ENCODE assay signal across 20 mouse cellular contexts in genomic region chr12:12716691-12717090, GRCm38 (mm10).
DNase-seq lines count a peak whose midpoint lies in the region; ATAC-seq lines count a peak whose summit lies in the region.
"Had no signal": no experiment of that assay in that cellular context is flagged by ENCODE, and none has a peak within 500 bp of the region (broad histone marks: within the 10 kb centered on the region; RNA-seq: fewer than 3 reads in every experiment).

No protein-coding gene starts in this region.

- ATAC-seq in forebrain, embryonic 13.5 days = peak; percentile 22; the same call in 1 of the 2 replicates
- ATAC-seq in forebrain, embryonic 11.5 days (replicated peaks; ENCODE audit: low FRiP score) = no peak
- ATAC-seq in forebrain, embryonic 16.5 days = peak; percentile 67
- ATAC-seq: activated CD4-positive, CD25-positive, alpha-beta regulatory T cell, adult 4 months; liver, embryonic 12.5 days had no signal

- H3K27ac ChIP-seq in forebrain, embryonic 13.5 days = 0 out of 2 replicates have a peak overlapping the region, but pooled peaks have one; percentile 40
- H3K27ac ChIP-seq in forebrain, embryonic 11.5 days (ENCODE audit: low read depth, low read length) = no peak overlapping the region
- peak overlapping the region; percentile 74; the same call in 1 of the 2 replicates for H3K27ac ChIP-seq in forebrain, embryonic 16.5 days (ENCODE audit: low read length)
- H3K27ac ChIP-seq: hindbrain, embryonic 12.5 days; limb, embryonic 12.5 days; liver, embryonic 12.5 days had no signal

- 0 out of 2 replicates have a peak, but pooled peaks cover 3% of the 10 kb centered on the region for H3K27me3 ChIP-seq in forebrain, embryonic 13.5 days
- H3K27me3 ChIP-seq in forebrain, embryonic 11.5 days (ENCODE audit: control insufficient read depth, insufficient read depth, low read length) = peaks cover 2% of the 10 kb centered on the region; the same call in 1 of the 2 replicates
- no peaks in the 10 kb centered on the region for H3K27me3 ChIP-seq in forebrain, embryonic 16.5 days (replicated peaks; ENCODE audit: control insufficient read depth, insufficient read depth, low read length)
- H3K27me3 ChIP-seq: hindbrain, embryonic 12.5 days; limb, embryonic 12.5 days; liver, embryonic 12.5 days had no signal

- 91% methylated on average over 9 of the region's 9 CpGs for WGBS in forebrain, embryonic 13.5 days
- WGBS in forebrain, embryonic 11.5 days = 95% methylated on average over 9 of the region's 9 CpGs
- 72% methylated on average over 9 of the region's 9 CpGs for WGBS in forebrain, embryonic 16.5 days

- DNase-seq in forebrain, embryonic 11.5 days (ENCODE audit: low spot score) = no peak
- peak; percentile 15 to 36 for DNase-seq in left cerebral cortex, postnatal 25 days (ENCODE audit: low spot score in 2 of 2)
- no peak for DNase-seq in left cerebral cortex, postnatal 36 days (ENCODE audit: low spot score in 2 of 2)
- peak; percentile 40 for DNase-seq in telencephalon, adult 2 months (ENCODE audit: low read depth, low spot score)
- DNase-seq in adrenal gland, adult (ENCODE audit: inconsistent age in 2 of 2, low spot score in 1 of 2) = no peak
- no peak for DNase-seq in adrenal gland, postnatal 14 days
- DNase-seq: adrenal gland, postnatal 25 days; kidney, adult 8-10 months; kidney, postnatal 25 days; lung, embryonic 14.5 days; lung, postnatal 36 days; thymus, postnatal 36 days had no signal

- intact Hi-C loops in left cerebral cortex, postnatal 25 days (cut with DNase I) = loop anchor here (5.0 kb wide), 1 partner anchor 226 kb away; the partner anchor contains the start of gene Mycn
- intact Hi-C loops in left cerebral cortex, postnatal 36 days (cut with DNase I) = loop anchor here (5.0 kb wide), 1 partner anchor 221 kb away; no protein-coding TSS in a partner anchor

- no peak overlapping the region for H3K4me2 ChIP-seq in forebrain, embryonic 13.5 days
- no peak overlapping the region for H3K4me2 ChIP-seq in forebrain, embryonic 11.5 days (ENCODE audit: low read depth, low read length, severe bottlenecking)
- no peak overlapping the region for H3K4me2 ChIP-seq in forebrain, embryonic 16.5 days (ENCODE audit: low read length)
- H3K4me2 ChIP-seq: hindbrain, embryonic 12.5 days; limb, embryonic 12.5 days; liver, embryonic 12.5 days; lung, embryonic 14.5 days had no signal

- H3K9ac ChIP-seq in forebrain, embryonic 13.5 days = no peak overlapping the region
- H3K9ac ChIP-seq in forebrain, embryonic 11.5 days (ENCODE audit: low read length) = no peak overlapping the region
- no peak overlapping the region for H3K9ac ChIP-seq in forebrain, embryonic 16.5 days (replicated peaks; ENCODE audit: low read depth, low read length)
- H3K9ac ChIP-seq: hindbrain, embryonic 12.5 days; limb, embryonic 12.5 days; liver, embryonic 12.5 days; lung, embryonic 14.5 days had no signal

- H3K4me3 ChIP-seq in forebrain, embryonic 13.5 days = no peak overlapping the region
- no peak overlapping the region for H3K4me3 ChIP-seq in forebrain, embryonic 11.5 days (ENCODE audit: low read depth, low read length)
- no peak overlapping the region for H3K4me3 ChIP-seq in forebrain, embryonic 16.5 days (replicated peaks; ENCODE audit: low read length)
- H3K4me3 ChIP-seq: heart, embryonic 10.5 days; hindbrain, embryonic 12.5 days; limb, embryonic 12.5 days; liver, embryonic 12.5 days had no signal

- H3K36me3 ChIP-seq in forebrain, embryonic 13.5 days (ENCODE audit: poor library complexity, severe bottlenecking) = no peaks in the 10 kb centered on the region
- H3K36me3 ChIP-seq in forebrain, embryonic 11.5 days (ENCODE audit: control insufficient read depth, insufficient read depth, low read length) = no peaks in the 10 kb centered on the region
- H3K36me3 ChIP-seq in forebrain, embryonic 16.5 days (ENCODE audit: control insufficient read depth, insufficient read depth) = no peaks in the 10 kb centered on the region
- H3K36me3 ChIP-seq: G1E; heart, embryonic 10.5 days; hindbrain, embryonic 12.5 days; limb, embryonic 12.5 days; liver, embryonic 12.5 days had no signal

- H3K9me3 ChIP-seq in forebrain, embryonic 13.5 days (replicated peaks) = no peaks in the 10 kb centered on the region
- H3K9me3 ChIP-seq in forebrain, embryonic 11.5 days (ENCODE audit: control insufficient read depth, low read length) = no peaks in the 10 kb centered on the region
- H3K9me3 ChIP-seq in forebrain, embryonic 16.5 days (ENCODE audit: control insufficient read depth, low read length) = no peaks in the 10 kb centered on the region
- H3K9me3 ChIP-seq: heart, embryonic 10.5 days; hindbrain, embryonic 12.5 days; limb, embryonic 12.5 days; liver, embryonic 12.5 days had no signal

- peaks cover 21% of the 10 kb centered on the region for H3K4me1 ChIP-seq in forebrain, embryonic 13.5 days
- peaks cover 7% of the 10 kb centered on the region; the same call in 1 of the 2 replicates for H3K4me1 ChIP-seq in forebrain, embryonic 11.5 days (replicated peaks; ENCODE audit: control insufficient read depth, insufficient read depth, low read length)
- H3K4me1 ChIP-seq in forebrain, embryonic 16.5 days (replicated peaks; ENCODE audit: control insufficient read depth, insufficient read depth, low read length) = peaks cover 13% of the 10 kb centered on the region
- H3K4me1 ChIP-seq: liver, embryonic 12.5 days had no signal

Comparison
In these comparisons a context has a peak if more than half of its experiments do, and no peak if none do; other contexts are left out.
1. DNase-seq: peak in left cerebral cortex, postnatal 25 days (2 of 2) and telencephalon, adult 2 months (single experiment); none in forebrain, embryonic 11.5 days (single experiment), left cerebral cortex, postnatal 36 days (0 of 2), adrenal gland, adult (0 of 2) and adrenal gland, postnatal 14 days (single experiment).